Mouse (Mus musculus): ENCODE results near the gene Capn15. TPM values are rescaled to one million over a fixed set of nuclear protein-coding genes. Genes with fewer than 3 reads are reported as not detected.

Gene Capn15
- total and polyA plus RNA-seq, 3 experiments = 5.6 to 16.2 TPM; not detected in 1

DNA sequence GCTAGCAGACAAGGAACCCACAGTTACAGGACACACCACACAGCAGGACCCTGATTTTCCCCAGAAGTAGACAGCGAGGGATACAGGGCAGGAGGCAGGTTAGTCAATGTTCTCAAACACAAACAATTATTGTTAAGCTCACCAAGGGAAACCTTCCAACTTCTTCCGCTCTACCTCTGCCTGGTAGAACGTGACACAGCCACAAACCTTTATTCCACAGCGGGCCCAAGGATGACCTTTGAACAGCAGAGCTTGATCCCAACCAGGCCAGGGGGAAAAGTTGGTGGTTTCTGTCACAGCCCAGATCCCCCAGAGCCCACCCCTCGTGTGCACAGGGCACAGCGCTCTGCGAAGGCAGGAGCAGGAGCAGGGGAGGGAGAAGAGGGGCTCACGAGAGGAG lies 38.4 kb upstream of the Capn15 start:
- TF ChIP-seq MYC (IDR thresholded peaks at IDR 0.05; ENCODE audit: low read depth, low read length) (no peak), NELFE (IDR thresholded peaks at IDR 0.05; ENCODE audit: low read depth, low read length) (no peak), E2F4 (IDR thresholded peaks at IDR 0.05; ENCODE audit: borderline replicate concordance, low read depth, low read length) (no peak), BHLHE40 (IDR thresholded peaks at IDR 0.05; ENCODE audit: borderline replicate concordance, low read depth, low read length) (no peak), TAL1 (IDR thresholded peaks at IDR 0.05; ENCODE audit: low read length) (no peak), KAT2A (conservative IDR thresholded peaks at IDR 0.05; ENCODE audit: low read depth, low read length) (no peak), HCFC1 (IDR thresholded peaks at IDR 0.05; ENCODE audit: low read depth, low read length) (no peak), USF1 (IDR thresholded peaks at IDR 0.05; ENCODE audit: low read depth, low read length) (no peak), CHD2 (IDR thresholded peaks at IDR 0.05; ENCODE audit: low read length) (no peak), SMC3 (IDR thresholded peaks at IDR 0.05; ENCODE audit: low read depth, low read length) (no peak), POLR2AphosphoS5 (IDR thresholded peaks at IDR 0.05; ENCODE audit: borderline replicate concordance, low read depth, low read length) (no peak), ZKSCAN1 (IDR thresholded peaks at IDR 0.05; ENCODE audit: low read depth, low read length) (no peak), SIN3A (IDR thresholded peaks at IDR 0.05; ENCODE audit: low read length) (no peak), MAZ (IDR thresholded peaks at IDR 0.05; ENCODE audit: low read depth, low read length) (no peak)
- Histone ChIP-seq H3K4me1 (ENCODE audit: control insufficient read depth in 1 of 2, insufficient read depth in 2 of 2, low read length in 2 of 2) (peaks cover 0 to 4% of the 10 kb centered on the region in 2 experiments; a peak in 2 of 4 replicates), H3K9me3 (replicated peaks; ENCODE audit: insufficient read depth, low read length) (no peaks in the 10 kb centered on the region), H3K36me3 (ENCODE audit: control insufficient read depth in 1 of 2, insufficient read depth in 2 of 2, low read length in 2 of 2) (peaks cover 0 to 3% of the 10 kb centered on the region in 2 experiments; a peak in 2 of 4 replicates), H3K27ac (ENCODE audit: control insufficient read depth, low read depth, low read length) (no peak overlapping the region), H3K9ac (ENCODE audit: control insufficient read depth, low read depth, low read length, poor library complexity, severe bottlenecking) (no peak overlapping the region), H3K27me3 (ENCODE audit: control insufficient read depth in 1 of 2, insufficient read depth in 2 of 2, low read length in 2 of 2) (no peaks in the 10 kb centered on the region), H3K4me3 (ENCODE audit: control insufficient read depth in 1 of 2, insufficient read depth in 1 of 2, low read depth in 2 of 2, low read length in 2 of 2) (no peak overlapping the region), H3K79me2 (ENCODE audit: control insufficient read depth, insufficient read depth, low read length, poor library complexity) (no peaks in the 10 kb centered on the region)
- no peak for DNase-seq (ENCODE audit: low read depth, low spot score)

DNA sequence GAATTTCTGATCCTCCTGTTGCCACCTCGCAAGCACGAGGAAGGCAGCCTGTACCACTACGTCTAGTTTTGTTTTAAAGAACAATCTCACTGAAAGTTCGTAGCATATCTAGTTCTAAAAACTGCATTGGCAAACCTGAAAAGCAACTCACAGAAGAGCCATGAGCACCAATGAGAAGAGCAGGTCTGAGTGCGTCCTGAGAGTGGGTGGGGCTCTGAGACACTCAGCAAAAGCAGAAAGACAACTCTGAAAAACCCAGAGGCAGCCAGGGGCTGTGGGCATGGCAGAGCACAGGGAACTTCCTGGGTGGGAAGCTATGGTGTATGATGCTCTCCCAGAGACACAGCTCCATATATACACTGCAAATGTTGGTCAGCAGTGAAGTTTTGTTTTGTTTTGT lies 37.6 kb upstream of the Capn15 start:
- Histone ChIP-seq H3K4me3 (ENCODE audit: control insufficient read depth in 1 of 2, insufficient read depth in 1 of 2, low read depth in 2 of 2, low read length in 2 of 2) (no peak overlapping the region), H3K27me3 (ENCODE audit: control insufficient read depth in 1 of 2, insufficient read depth in 2 of 2, low read length in 2 of 2) (no peaks in the 10 kb centered on the region), H3K27ac (ENCODE audit: control insufficient read depth, low read depth, low read length) (no peak overlapping the region), H3K36me3 (ENCODE audit: control insufficient read depth in 1 of 2, insufficient read depth in 2 of 2, low read length in 2 of 2) (peaks cover 0 to 3% of the 10 kb centered on the region in 2 experiments; a peak in 1 of 4 replicates), H3K9ac (ENCODE audit: control insufficient read depth, low read depth, low read length, poor library complexity, severe bottlenecking) (no peak overlapping the region), H3K9me3 (replicated peaks; ENCODE audit: insufficient read depth, low read length) (no peaks in the 10 kb centered on the region), H3K4me1 (ENCODE audit: control insufficient read depth in 1 of 2, insufficient read depth in 2 of 2, low read length in 2 of 2) (peaks cover 0 to 4% of the 10 kb centered on the region in 2 experiments; a peak in 2 of 4 replicates), H3K79me2 (ENCODE audit: control insufficient read depth, insufficient read depth, low read length, poor library complexity) (no peaks in the 10 kb centered on the region)
- TF ChIP-seq SIN3A (IDR thresholded peaks at IDR 0.05; ENCODE audit: low read length) (no peak), GATA1 (IDR thresholded peaks at IDR 0.05; ENCODE audit: low read depth, low read length) (no peak), TBP (IDR thresholded peaks at IDR 0.05; ENCODE audit: low read depth, low read length) (no peak), BHLHE40 (IDR thresholded peaks at IDR 0.05; ENCODE audit: borderline replicate concordance, low read depth, low read length) (no peak), TAL1 (IDR thresholded peaks at IDR 0.05; ENCODE audit: low read length) (no peak), MAX (IDR thresholded peaks at IDR 0.05; ENCODE audit: low read length) (no peak), HCFC1 (IDR thresholded peaks at IDR 0.05; ENCODE audit: low read depth, low read length) (no peak), POLR2AphosphoS2 (IDR thresholded peaks at IDR 0.05; ENCODE audit: low read length) (no peak), POLR2A (IDR thresholded peaks at IDR 0.05; ENCODE audit: control insufficient read depth in 1 of 2, insufficient read depth in 1 of 2, low read depth in 1 of 2, low read length in 2 of 2, poor library complexity in 1 of 2) (no peak), GABPA (IDR thresholded peaks at IDR 0.05; ENCODE audit: low read depth, low read length) (no peak), MYC (IDR thresholded peaks at IDR 0.05; ENCODE audit: low read depth, low read length) (no peak), ELF1 (IDR thresholded peaks at IDR 0.05; ENCODE audit: low read depth, low read length) (no peak), ZNF384 (IDR thresholded peaks at IDR 0.05; ENCODE audit: low read depth, low read length) (no peak), MEF2A (IDR thresholded peaks at IDR 0.05; ENCODE audit: extremely low read depth, insufficient replicate concordance, low read depth, low read length, poor library complexity, severe bottlenecking) (no peak), MYB (IDR thresholded peaks at IDR 0.05; ENCODE audit: low read depth, low read length) (no peak), JUND (IDR thresholded peaks at IDR 0.05; ENCODE audit: low read depth, low read length) (no peak), USF2 (IDR thresholded peaks at IDR 0.05; ENCODE audit: borderline replicate concordance in 1 of 2, insufficient read depth in 1 of 2, low read depth in 1 of 2, low read length in 2 of 2) (no peak), NELFE (IDR thresholded peaks at IDR 0.05; ENCODE audit: low read depth, low read length) (no peak), UBTF (IDR thresholded peaks at IDR 0.05; ENCODE audit: borderline replicate concordance, insufficient read depth, low read depth, low read length) (no peak)
- no peak for DNase-seq (ENCODE audit: low read depth, low spot score)

All from MEL (cell line).